Mouse (Mus musculus): ENCODE results near the gene Pik3r5. TPM values are rescaled to one million over a fixed set of nuclear protein-coding genes. Genes with fewer than 3 reads are reported as not detected.

Pik3r5 gene
- 0.30 and 0.43 TPM in 2 replicates for polyA plus RNA-seq (2014; fragmentation: Nextera tagmentation; extraction: Ambion mirVana)

DNA sequence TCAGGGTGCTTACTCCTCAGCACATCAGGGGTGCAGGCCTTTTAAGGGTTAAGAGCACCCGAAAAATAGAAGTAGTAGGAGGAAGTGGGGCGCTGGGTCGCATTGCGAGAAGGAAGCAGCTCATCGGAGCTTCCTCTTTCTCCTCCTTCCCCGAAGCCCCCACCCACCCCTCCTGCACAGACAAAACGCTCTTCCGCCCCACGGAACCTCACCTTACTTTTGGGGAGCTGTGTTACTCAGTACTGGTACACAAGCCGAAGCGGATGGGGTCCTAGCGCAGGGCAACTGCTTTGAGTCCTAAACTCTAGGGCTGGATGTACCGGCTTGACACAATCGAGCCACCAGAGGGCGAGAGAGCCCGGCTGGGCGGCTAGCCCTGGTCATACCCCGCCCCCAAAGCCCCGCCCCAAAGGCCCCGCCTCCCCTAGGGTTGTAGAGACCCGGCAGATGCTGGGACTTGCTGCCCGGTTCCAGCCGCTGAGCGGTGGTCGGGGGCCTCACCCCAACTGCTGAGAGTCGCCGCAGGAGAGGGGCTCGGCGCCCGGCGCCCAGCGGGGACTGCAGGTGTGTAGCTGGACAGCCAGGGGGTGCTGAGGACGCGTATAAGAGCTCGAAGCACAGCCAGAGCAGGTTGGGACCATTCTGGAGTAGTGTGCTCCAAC, at the start of gene Pik3r5:
TSS of gene Pik3r5 (plus strand) at position 423 of the 662 bp plus-strand sequence.
- peak; percentile 93 for DNase-seq
- peak; percentile 94 for ATAC-seq (ENCODE audit: insufficient read depth)
- no peaks in the 10 kb centered on the region for H3K4me1 ChIP-seq (ENCODE audit: insufficient read depth)

DNA sequence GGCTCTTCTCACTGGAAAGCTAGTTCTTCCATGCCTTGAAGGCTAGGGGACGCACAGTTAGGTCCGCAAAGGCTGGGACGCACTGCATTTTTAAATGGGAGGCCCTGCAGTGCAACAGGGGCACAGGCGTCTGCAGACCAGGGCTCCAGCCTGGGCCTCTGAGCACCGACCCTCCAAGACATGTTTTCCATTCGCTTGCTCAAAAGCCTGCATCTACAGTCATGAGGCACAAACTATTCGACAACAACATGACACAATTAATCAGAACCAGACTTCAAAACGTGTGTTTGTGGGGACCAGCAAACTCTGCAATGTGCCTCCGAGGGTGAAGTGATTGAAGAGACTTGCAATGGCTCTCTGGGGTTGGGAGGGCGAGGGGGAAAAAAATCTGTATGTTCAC, 48.4 kb upstream of the Pik3r5 start:
- no peak for TF ChIP-seq CTCF (IDR thresholded peaks at IDR 0.05; ENCODE audit: low read depth)
- Histone ChIP-seq H3K36me3 (ENCODE audit: insufficient read depth) (no peaks in the 10 kb centered on the region), H3K9ac (no peak overlapping the region), H3K4me3 (ENCODE audit: low read depth, low read length) (peak overlapping the region; percentile 68; the same call in 1 of the 2 replicates), H3K27me3 (ENCODE audit: insufficient read depth, low read length) (peaks cover 48% of the 10 kb centered on the region), H3K9me3 (ENCODE audit: low read depth, low read length) (no peaks in the 10 kb centered on the region), H3K4me2 (peak overlapping the region; percentile 93; the same call in 1 of the 2 replicates), H3K4me1 (ENCODE audit: insufficient read depth) (peaks cover 21% of the 10 kb centered on the region), H3K27ac (ENCODE audit: low read depth) (no peak overlapping the region)
- no peak for ATAC-seq (ENCODE audit: insufficient read depth)
- WGBS: 29% methylated on average over 10 of the region's 10 CpGs
- no peak for DNase-seq

More for the DNA sequence above, at the start of gene Pik3r5:
- WGBS: 4% methylated on average over 35 of the region's 35 CpGs
- Histone ChIP-seq H3K27me3 (ENCODE audit: insufficient read depth, low read length) (0 out of 2 replicates have a peak, but pooled peaks cover 3% of the 10 kb centered on the region), H3K4me2 (peak within 1 kb of the TSS; percentile 75), H3K9me3 (ENCODE audit: low read depth, low read length) (no peaks in the 10 kb centered on the region), H3K36me3 (ENCODE audit: insufficient read depth) (no peaks in the 10 kb centered on the region), H3K9ac (peak within 1 kb of the TSS; percentile 52), H3K4me3 (ENCODE audit: low read depth, low read length) (peak within 1 kb of the TSS; percentile 44), H3K27ac (ENCODE audit: low read depth) (no peak within 1 kb of the TSS)
- TF ChIP-seq CTCF (IDR thresholded peaks at IDR 0.05; ENCODE audit: low read depth): peak; percentile 72

DNA sequence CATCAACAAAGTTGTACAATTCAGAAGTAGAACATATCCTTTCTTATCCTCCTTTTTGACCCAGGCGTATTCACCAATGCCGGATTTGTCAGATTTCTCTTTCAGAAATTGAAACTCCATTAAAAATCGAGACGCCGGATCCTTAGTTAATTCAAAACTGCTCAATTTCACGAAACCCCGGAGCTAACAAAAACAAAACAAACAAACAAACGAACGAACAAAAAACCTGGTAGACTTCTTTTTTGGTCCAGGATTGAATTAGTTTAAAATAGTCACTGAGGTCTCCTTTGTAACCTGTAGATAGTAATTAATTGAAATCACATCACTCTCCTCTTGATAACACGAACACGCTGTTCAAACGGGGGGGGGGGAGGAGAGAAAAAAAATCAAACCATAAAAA, 47.8 kb upstream of the Pik3r5 start:
- Histone ChIP-seq H3K9ac (no peak overlapping the region), H3K27me3 (ENCODE audit: insufficient read depth, low read length) (peaks cover 55% of the 10 kb centered on the region), H3K36me3 (ENCODE audit: insufficient read depth) (no peaks in the 10 kb centered on the region), H3K27ac (ENCODE audit: low read depth) (no peak overlapping the region), H3K4me2 (peak overlapping the region; percentile 93), H3K4me3 (ENCODE audit: low read depth, low read length) (peak overlapping the region; percentile 68), H3K4me1 (ENCODE audit: insufficient read depth) (peaks cover 16% of the 10 kb centered on the region), H3K9me3 (ENCODE audit: low read depth, low read length) (no peaks in the 10 kb centered on the region)
- no peak for TF ChIP-seq CTCF (IDR thresholded peaks at IDR 0.05; ENCODE audit: low read depth)
- DNase-seq: no peak
- 13% methylated on average over 12 of the region's 12 CpGs for WGBS
- no peak for ATAC-seq (ENCODE audit: insufficient read depth)

DNA sequence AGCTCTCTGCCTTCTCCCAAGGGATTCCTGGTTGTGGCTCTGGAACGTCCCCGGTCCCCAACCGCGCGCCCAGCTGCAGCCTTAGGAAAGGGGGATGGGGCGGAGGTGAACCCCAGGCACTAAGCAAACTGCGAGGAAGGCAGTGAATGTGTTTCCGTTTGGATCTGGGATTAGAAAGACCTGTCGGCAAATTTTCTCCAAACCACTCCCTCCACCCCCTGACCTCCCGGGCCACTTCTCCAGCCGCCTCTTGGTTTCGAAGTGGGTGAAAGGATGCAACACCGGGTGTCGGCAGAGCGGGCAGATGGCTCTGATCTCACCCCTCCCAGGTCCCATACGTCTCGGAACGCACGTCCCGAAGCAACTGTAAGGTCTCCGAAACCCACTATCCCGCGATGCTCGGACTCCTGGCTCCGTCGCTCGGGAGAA, 47.3 kb upstream of the Pik3r5 start:
- no peaks in the 10 kb centered on the region for H3K36me3 ChIP-seq (ENCODE audit: insufficient read depth)
- H3K9ac ChIP-seq: peak overlapping the region; percentile 44
- no peak for TF ChIP-seq CTCF (IDR thresholded peaks at IDR 0.05; ENCODE audit: low read depth)
- H3K27ac ChIP-seq (ENCODE audit: low read depth): no peak overlapping the region
- H3K4me3 ChIP-seq (ENCODE audit: low read depth, low read length): peak overlapping the region; percentile 68
- ATAC-seq (ENCODE audit: insufficient read depth) (no peak), DNase-seq (peak; percentile 23)
- H3K4me2 ChIP-seq: peak overlapping the region; percentile 93
- H3K4me1 ChIP-seq (ENCODE audit: insufficient read depth): peaks cover 11% of the 10 kb centered on the region
- peaks cover 59% of the 10 kb centered on the region for H3K27me3 ChIP-seq (ENCODE audit: insufficient read depth, low read length)
- under 1% methylated on average over 27 of the region's 27 CpGs for WGBS
- H3K9me3 ChIP-seq (ENCODE audit: low read depth, low read length): no peaks in the 10 kb centered on the region

DNA sequence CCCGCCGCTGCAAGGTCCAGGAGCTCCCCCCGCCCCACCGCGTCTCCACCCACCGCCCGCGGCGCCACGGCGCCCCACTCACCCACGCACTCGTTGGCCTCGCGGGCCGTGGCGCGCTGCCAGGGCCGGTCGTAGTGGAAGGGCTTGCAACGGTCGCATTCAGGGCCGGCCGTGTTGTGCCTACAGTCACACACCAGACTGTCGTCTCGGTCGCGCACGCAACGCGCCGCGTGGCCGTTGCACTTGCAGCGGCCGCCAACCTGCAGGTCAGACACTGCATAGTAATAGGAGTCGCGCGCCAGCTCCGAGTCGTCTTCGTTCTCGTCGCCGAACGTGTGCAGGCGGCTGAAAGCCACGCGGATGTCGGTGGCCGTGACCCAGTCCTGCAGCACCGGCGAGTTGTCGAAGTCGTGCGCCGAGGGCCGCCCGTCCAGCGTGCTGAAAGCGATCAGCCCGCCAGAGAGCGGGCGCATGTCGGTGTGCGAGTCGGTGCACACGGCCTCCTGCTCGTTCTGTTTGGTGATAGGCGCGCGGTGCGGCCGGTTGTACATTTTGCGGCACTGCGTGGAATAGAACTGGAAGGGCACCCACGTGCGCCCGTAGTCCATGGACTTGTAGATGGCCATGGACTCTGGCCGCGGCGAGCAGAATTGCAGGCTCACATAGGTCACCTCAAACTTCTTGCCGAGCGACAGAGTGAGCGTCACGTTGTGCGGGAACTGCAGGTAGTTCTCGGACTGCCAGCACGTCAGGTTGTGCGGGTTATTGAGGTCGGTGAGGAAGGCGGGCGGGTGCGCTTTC, 46.7 kb upstream of the Pik3r5 start:
- Histone ChIP-seq H3K27me3 (ENCODE audit: insufficient read depth, low read length) (peaks cover 63% of the 10 kb centered on the region), H3K27ac (ENCODE audit: low read depth) (no peak overlapping the region), H3K9ac (peak overlapping the region; percentile 44), H3K4me1 (ENCODE audit: insufficient read depth) (peaks cover 10% of the 10 kb centered on the region), H3K4me2 (peak overlapping the region; percentile 93), H3K9me3 (ENCODE audit: low read depth, low read length) (no peaks in the 10 kb centered on the region), H3K4me3 (ENCODE audit: low read depth, low read length) (peak overlapping the region; percentile 68), H3K36me3 (ENCODE audit: insufficient read depth) (no peaks in the 10 kb centered on the region)
- peak; percentile 36; the same call in 1 of the 2 replicates for ATAC-seq (ENCODE audit: insufficient read depth)
- WGBS: 1% methylated on average over 94 of the region's 94 CpGs
- DNase-seq: peak; percentile 68
- TF ChIP-seq CTCF (IDR thresholded peaks at IDR 0.05; ENCODE audit: low read depth): no peak

DNA sequence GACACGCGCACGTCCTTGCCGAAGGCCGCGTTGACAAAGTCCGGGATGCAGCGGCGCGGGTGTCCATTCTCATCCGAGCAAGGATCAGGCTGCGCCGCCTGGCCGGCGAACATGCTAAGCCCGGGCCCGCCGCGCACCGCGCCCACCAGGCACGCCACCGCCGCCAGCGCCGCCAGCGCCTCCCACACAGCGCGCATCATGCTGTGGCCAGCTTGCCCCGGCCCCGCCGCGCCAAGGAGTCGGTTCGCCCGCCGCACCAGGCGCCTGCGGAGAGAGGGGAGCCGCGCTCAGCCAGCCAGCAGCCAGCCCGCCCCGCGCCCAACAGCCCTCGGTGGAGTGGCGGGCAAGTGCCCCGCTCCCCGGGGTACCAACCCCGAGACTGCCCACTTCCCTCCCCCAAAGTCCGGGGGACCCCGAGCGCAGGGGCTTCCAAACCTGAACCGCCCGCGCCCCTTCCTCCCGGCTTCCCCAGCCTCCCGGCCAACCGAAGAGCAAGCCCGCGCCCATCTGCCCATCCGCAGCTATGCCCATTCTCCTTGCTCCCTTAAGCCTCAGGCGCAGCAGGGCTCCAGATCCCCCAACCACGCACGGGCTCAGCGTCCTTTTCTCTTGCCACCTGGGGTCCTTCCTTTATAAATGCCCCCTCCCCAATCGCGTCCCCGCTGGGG, 45.9 kb upstream of the Pik3r5 start:
- H3K27ac ChIP-seq (ENCODE audit: low read depth): peak overlapping the region; percentile 67
- H3K9me3 ChIP-seq (ENCODE audit: low read depth, low read length): no peaks in the 10 kb centered on the region
- peaks cover 10% of the 10 kb centered on the region for H3K4me1 ChIP-seq (ENCODE audit: insufficient read depth)
- TF ChIP-seq CTCF (IDR thresholded peaks at IDR 0.05; ENCODE audit: low read depth): no peak
- 2% methylated on average over 49 of the region's 68 CpGs for WGBS
- DNase-seq: peak; percentile 54
- H3K9ac ChIP-seq: peak overlapping the region; percentile 61
- H3K36me3 ChIP-seq (ENCODE audit: insufficient read depth): no peaks in the 10 kb centered on the region
- H3K4me3 ChIP-seq (ENCODE audit: low read depth, low read length): peak overlapping the region; percentile 68
- H3K27me3 ChIP-seq (ENCODE audit: insufficient read depth, low read length): peaks cover 71% of the 10 kb centered on the region
- peak; percentile 55 for ATAC-seq (ENCODE audit: insufficient read depth)
- peak overlapping the region; percentile 93 for H3K4me2 ChIP-seq
